Mouse (Mus musculus) neural tube, embryonic 11.5 days (tissue): ENCODE measurements around the gene Phf14. TPM values are rescaled to one million over a fixed set of nuclear protein-coding genes. Genes with fewer than 3 reads are reported as not detected.
A peak's percentile ranks its signal among the peaks of the same experiment; 100 is the strongest.

Experiments
- ATAC-seq: fragments of 200-750 bp; cut with Nextera tagmentation; 2 replicates; pipeline ENCODE4 v1.8.0; 2017; ENCODE audit warnings: moderate number of reproducible peaks, mild to moderate bottlenecking, moderate TSS enrichment, moderate library complexity; ENCODE audit not compliant: insufficient read depth, low FRiP score, low TSS enrichment
- DNase-seq: peaks from one replicate; pipeline ENCODE4 v3.0.0-alpha.2; 2015; ENCODE audit warnings: low spot score
- H3K27ac ChIP-seq: fragments of 300-500 bp; sonication (generic); 2 replicates; pipeline ENCODE4 v1.5.1; 2014; ENCODE audit warnings: low read depth, mild to moderate bottlenecking, low read length
- H3K27me3 ChIP-seq: fragments of 300-500 bp; sonication (generic); 2 replicates; pipeline ENCODE4 v1.6.1; 2014; ENCODE audit warnings: mild to moderate bottlenecking, low read length, mixed read lengths; ENCODE audit not compliant: control insufficient read depth, insufficient read depth
- H3K36me3 ChIP-seq: fragments of 300-500 bp; sonication (generic); 2 replicates; pipeline ENCODE4 v1.6.1; 2014; ENCODE audit warnings: mild to moderate bottlenecking, low read length, moderate library complexity, mixed read lengths; ENCODE audit not compliant: control insufficient read depth, insufficient read depth
- H3K4me1 ChIP-seq: fragments of 300-500 bp; sonication (generic); 2 replicates; pipeline ENCODE4 v1.6.1; 2014; ENCODE audit warnings: low read length, mixed read lengths; ENCODE audit not compliant: control insufficient read depth, insufficient read depth
- H3K4me2 ChIP-seq: fragments of 300-500 bp; sonication (generic); 2 replicates; pipeline ENCODE4 v1.6.1; 2014; ENCODE audit warnings: low read depth, mild to moderate bottlenecking, moderate library complexity
- H3K4me3 ChIP-seq: fragments of 300-500 bp; sonication (generic); 2 replicates; pipeline ENCODE4 v1.5.1; 2014; ENCODE audit warnings: low read depth, low read length
- H3K9ac ChIP-seq: fragments of 300-500 bp; sonication (generic); 2 replicates; pipeline ENCODE4 v1.6.1; 2014; ENCODE audit warnings: mild to moderate bottlenecking, low read length
- H3K9me3 ChIP-seq: fragments of 300-500 bp; sonication (generic); 2 replicates; pipeline ENCODE4 v1.6.1; 2016; ENCODE audit warnings: low read length; ENCODE audit not compliant: control insufficient read depth
- WGBS: fragments of 180-500 bp; shearing (Covaris S2); extraction: QIAGEN DNeasy Blood & Tissue Kit; methylation state at CpG from one replicate; pipeline ENCODE4 v1.1.7; 2014; 5-methylcytosine and 5-hydroxymethylcytosine counted together
- polyA plus RNA-seq: library from polyadenylated mRNA; unstranded; fragments of >200 nt; fragmentation: Nextera tagmentation; extraction: Ambion mirVana; gene quantifications from 2 replicates; pipeline ENCODE4 v1.2.1, GENCODE M21; 2014

The Phf14 gene
- polyA plus RNA-seq, 1 experiment from 2014 or later = 84.9 TPM

- Histone ChIP-seq H3K4me2 (no peak overlapping the region), H3K9ac (no peak overlapping the region), H3K9me3 (no peaks in the 10 kb centered on the region), H3K4me3 (no peak overlapping the region), H3K27me3 (no peaks in the 10 kb centered on the region), H3K4me1 (no peaks in the 10 kb centered on the region), H3K27ac (no peak overlapping the region), H3K36me3 (no peaks in the 10 kb centered on the region)
- WGBS = 86% methylated on average over 5 of the region's 5 CpGs
- no peak for DNase-seq
- ATAC-seq = no peak
These were observed 177.1 kb downstream of the Phf14 start for GRCm38 (mm10) chr6:12084721-12085120.

DNA sequence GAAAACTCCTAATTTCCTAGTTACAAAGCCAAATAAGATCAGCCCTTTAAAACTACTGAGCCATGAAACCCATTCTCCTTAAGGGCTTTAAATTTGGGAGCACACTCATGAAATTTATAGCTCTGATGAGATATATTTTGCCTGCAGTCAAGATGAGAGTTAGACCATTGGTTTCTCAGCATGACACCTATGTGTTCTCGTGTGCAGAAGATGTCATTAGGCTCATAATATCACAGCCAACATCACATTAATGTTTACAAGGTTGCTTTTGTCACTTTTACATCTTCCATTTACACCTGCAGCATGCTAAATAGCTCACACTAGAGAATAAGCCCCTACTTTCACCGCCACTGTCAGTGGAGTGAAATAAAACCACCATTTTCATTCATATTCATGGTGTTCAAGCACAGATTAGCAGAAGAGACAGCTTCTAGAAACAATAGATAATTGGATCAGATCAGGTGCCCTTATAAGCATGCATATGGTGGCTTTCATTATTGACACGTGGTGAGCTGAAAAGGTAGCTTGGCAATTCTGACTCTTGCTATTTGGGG, 181.9 kb downstream of the Phf14 start:
- 67% methylated on average over 3 of the region's 3 CpGs for WGBS
- ATAC-seq (no peak; the same call in 1 of the 2 replicates), DNase-seq (no peak)
- no peaks in the 10 kb centered on the region for H3K27me3 ChIP-seq
- H3K4me3 ChIP-seq = no peak overlapping the region
- no peak overlapping the region for H3K4me2 ChIP-seq
- no peak overlapping the region for H3K9ac ChIP-seq
- no peaks in the 10 kb centered on the region for H3K36me3 ChIP-seq
- H3K4me1 ChIP-seq = no peaks in the 10 kb centered on the region
- no peak overlapping the region for H3K27ac ChIP-seq
- H3K9me3 ChIP-seq = no peaks in the 10 kb centered on the region

- H3K9ac ChIP-seq = no peak overlapping the region
- no peaks in the 10 kb centered on the region for H3K27me3 ChIP-seq
- DNase-seq (no peak), ATAC-seq (no peak)
- no peak overlapping the region for H3K4me3 ChIP-seq
- H3K4me2 ChIP-seq = no peak overlapping the region
- no peak overlapping the region for H3K27ac ChIP-seq
- H3K9me3 ChIP-seq = no peaks in the 10 kb centered on the region
- 94% methylated on average over 1 of the region's 1 CpGs for WGBS
- H3K4me1 ChIP-seq = no peaks in the 10 kb centered on the region
- no peaks in the 10 kb centered on the region for H3K36me3 ChIP-seq
These were observed 188.1 kb downstream of the Phf14 start for GRCm38 (mm10) chr6:12095716-12096115.

DNA sequence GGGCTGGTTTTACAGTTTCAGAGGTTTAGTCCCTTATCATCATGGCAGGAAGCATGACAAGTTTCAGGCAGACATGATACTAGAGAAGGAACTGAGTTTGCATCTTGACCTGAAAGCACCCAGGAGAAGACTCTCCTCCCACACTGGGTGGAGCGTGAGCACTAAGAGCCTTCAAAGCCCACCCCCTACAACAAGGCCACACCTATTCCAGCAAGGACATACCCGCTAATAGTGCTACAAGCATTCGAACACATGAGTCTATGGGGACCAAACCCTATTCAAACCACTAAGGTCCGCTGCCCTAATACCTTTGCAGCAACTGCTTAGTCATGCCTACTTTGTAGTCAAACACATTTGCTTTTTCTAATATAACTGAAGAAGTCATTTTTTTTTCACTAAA, 189.5 kb downstream of the Phf14 start:
- no peaks in the 10 kb centered on the region for H3K4me1 ChIP-seq
- H3K9me3 ChIP-seq = no peaks in the 10 kb centered on the region
- ATAC-seq (no peak), DNase-seq (no peak)
- H3K27me3 ChIP-seq = no peaks in the 10 kb centered on the region
- no peaks in the 10 kb centered on the region for H3K36me3 ChIP-seq
- H3K4me2 ChIP-seq = no peak overlapping the region
- 43% methylated on average over 4 of the region's 4 CpGs for WGBS
- no peak overlapping the region for H3K4me3 ChIP-seq
- no peak overlapping the region for H3K27ac ChIP-seq
- H3K9ac ChIP-seq = no peak overlapping the region

DNA sequence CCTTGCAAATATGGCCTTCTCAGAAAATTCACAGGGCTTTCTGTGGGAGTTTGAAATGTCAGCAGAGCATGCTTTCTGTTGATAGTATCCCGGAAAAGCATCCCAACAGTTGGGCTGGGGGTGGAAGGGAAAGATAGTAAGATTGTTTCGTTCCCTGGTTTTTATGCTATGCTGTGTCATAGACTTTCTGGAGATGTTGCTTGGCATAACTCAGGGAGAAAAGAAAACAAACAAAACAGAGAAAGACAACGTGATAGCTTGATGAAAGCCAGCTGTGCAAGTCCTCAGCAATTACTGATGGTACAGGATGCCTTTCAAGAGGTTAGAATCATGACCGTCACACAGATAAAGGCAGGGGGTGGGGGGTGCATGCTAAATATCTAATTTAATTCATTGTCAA, 197.5 kb downstream of the Phf14 start:
- H3K27me3 ChIP-seq = no peaks in the 10 kb centered on the region
- WGBS = 65% methylated on average over 4 of the region's 4 CpGs
- ATAC-seq (no peak), DNase-seq (no peak)
- H3K9me3 ChIP-seq = no peaks in the 10 kb centered on the region
- H3K4me3 ChIP-seq = no peak overlapping the region
- no peak overlapping the region for H3K27ac ChIP-seq
- no peaks in the 10 kb centered on the region for H3K4me1 ChIP-seq
- no peak overlapping the region for H3K4me2 ChIP-seq
- H3K9ac ChIP-seq = no peak overlapping the region
- H3K36me3 ChIP-seq = no peaks in the 10 kb centered on the region

DNA sequence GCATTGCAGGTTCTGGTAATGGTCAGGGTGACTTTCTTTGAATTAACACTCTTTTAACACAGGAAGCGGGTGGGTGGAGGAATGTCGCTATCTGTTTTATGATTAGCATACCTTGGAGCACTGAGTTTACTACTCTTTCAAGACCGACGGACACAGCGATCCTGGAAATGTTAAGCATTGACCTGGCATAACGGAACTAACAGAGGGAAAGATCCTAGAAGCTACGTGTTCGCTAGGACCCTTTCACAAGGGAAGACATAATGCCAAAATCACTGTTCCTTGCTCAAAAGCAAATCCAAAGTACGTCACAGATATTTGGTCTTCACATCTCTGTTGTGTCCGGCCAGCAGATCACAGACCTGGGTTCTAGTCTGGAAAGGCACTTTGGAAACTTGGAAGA, 199.7 kb downstream of the Phf14 start:
- DNase-seq (no peak), ATAC-seq (no peak)
- Histone ChIP-seq H3K4me3 (no peak overlapping the region), H3K27ac (no peak overlapping the region), H3K9me3 (no peaks in the 10 kb centered on the region), H3K36me3 (no peaks in the 10 kb centered on the region), H3K9ac (no peak overlapping the region), H3K4me1 (no peaks in the 10 kb centered on the region), H3K4me2 (no peak overlapping the region), H3K27me3 (no peaks in the 10 kb centered on the region)
- 70% methylated on average over 10 of the region's 10 CpGs for WGBS

GRCm38 (mm10) chr6:12107786-12108185, 200.2 kb downstream of the Phf14 start:
- H3K4me1 ChIP-seq = no peaks in the 10 kb centered on the region
- H3K36me3 ChIP-seq = no peaks in the 10 kb centered on the region
- no peak overlapping the region for H3K4me2 ChIP-seq
- no peak for ATAC-seq
- no peak for DNase-seq
- WGBS = 25% methylated on average over 8 of the region's 8 CpGs
- no peak overlapping the region for H3K4me3 ChIP-seq
- H3K9me3 ChIP-seq = no peaks in the 10 kb centered on the region
- no peaks in the 10 kb centered on the region for H3K27me3 ChIP-seq
- H3K9ac ChIP-seq = no peak overlapping the region
- H3K27ac ChIP-seq = no peak overlapping the region

DNA sequence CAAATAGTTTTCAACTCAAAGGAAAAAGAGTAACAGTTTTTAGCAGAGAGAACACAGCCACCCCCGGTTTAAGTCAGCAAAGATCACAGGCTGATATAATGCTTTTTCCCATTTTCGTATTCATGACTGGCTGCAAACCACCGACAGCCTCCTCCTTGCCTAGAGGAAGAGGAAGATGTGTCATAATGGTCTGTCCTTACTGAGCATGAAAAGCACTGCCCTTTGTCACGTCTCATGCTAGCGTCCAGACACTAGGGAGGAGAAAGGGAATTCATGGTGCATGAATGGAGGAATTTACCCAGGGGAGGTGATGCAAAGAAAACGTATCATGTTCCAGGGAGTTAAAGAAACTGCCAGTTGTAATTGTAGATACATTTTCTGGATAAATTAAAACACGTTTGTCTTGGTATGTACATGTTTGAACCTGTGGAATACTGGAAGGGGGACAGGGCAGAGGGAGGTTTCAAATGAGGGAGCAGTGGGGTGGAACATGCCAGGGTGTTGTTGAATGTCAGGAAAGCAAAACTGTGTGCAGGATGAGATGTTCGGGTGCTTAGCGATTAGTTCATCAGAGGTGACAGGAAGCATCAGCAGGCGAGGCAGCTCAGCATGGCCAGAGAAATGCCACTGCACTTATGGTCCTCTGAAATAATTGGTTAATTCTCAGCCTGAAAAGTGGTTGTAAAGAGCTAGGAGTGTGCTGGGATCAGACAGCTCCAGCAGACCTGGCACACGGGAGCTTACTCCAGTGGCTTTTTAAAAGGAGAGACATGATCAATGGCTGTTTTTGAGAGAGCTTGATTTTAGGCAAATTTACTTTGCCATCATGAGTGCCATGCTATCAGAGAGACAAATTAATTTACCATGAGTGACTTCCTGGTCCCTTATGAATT, 209.6 kb downstream of the Phf14 start:
- H3K27ac ChIP-seq = 0 out of 2 replicates have a peak overlapping the region, but pooled peaks have one; percentile 0
- DNase-seq (peak; percentile 12), ATAC-seq (peak; percentile 35; the same call in 1 of the 2 replicates)
- no peaks in the 10 kb centered on the region for H3K9me3 ChIP-seq
- H3K4me3 ChIP-seq = no peak overlapping the region
- no peak overlapping the region for H3K4me2 ChIP-seq
- WGBS = 54% methylated on average over 11 of the region's 11 CpGs
- H3K9ac ChIP-seq = no peak overlapping the region
- H3K4me1 ChIP-seq = peaks cover 10% of the 10 kb centered on the region
- no peaks in the 10 kb centered on the region for H3K36me3 ChIP-seq
- no peaks in the 10 kb centered on the region for H3K27me3 ChIP-seq
